Mouse (Mus musculus) heart, embryonic 10.5 days (tissue): ENCODE results near the gene Zfp322a. TPM values are rescaled to one million over a fixed set of nuclear protein-coding genes. Genes with fewer than 3 reads are reported as not detected.
"Not testable (repeated sequence)": the region's sequence is repeated elsewhere in the genome, so short reads cannot be mapped to it uniquely, and the experiment has no call there.

Experiments used
- DNase-seq: peaks from one replicate; pipeline ENCODE4 v3.0.0-alpha.2; 2017; ENCODE audit warnings: low spot score
- H3K27ac ChIP-seq: fragments of 300-500 bp; sonication (generic); 2 replicates; pipeline ENCODE4 v1.5.1; 2016; ENCODE audit warnings: mild to moderate bottlenecking
- H3K27me3 ChIP-seq: fragments of 300-500 bp; sonication (generic); 2 replicates; pipeline ENCODE4 v1.6.1; 2016; ENCODE audit warnings: mild to moderate bottlenecking; ENCODE audit not compliant: poor library complexity, insufficient read depth, severe bottlenecking
- H3K36me3 ChIP-seq: fragments of 300-500 bp; sonication (generic); 2 replicates; pipeline ENCODE4 v1.6.1; 2016; ENCODE audit warnings: mild to moderate bottlenecking, moderate library complexity
- H3K4me1 ChIP-seq: fragments of 300-500 bp; sonication (generic); 2 replicates; pipeline ENCODE4 v1.6.1; 2016; ENCODE audit warnings: mild to moderate bottlenecking
- H3K4me3 ChIP-seq: fragments of 300-500 bp; sonication (generic); 2 replicates; pipeline ENCODE4 v1.5.1; 2016; ENCODE audit warnings: mild to moderate bottlenecking, moderate library complexity
- H3K9me3 ChIP-seq: fragments of 300-500 bp; sonication (generic); 2 replicates; pipeline ENCODE4 v1.6.1; 2016; ENCODE audit warnings: mild to moderate bottlenecking, moderate library complexity
- WGBS: fragments of 180-500 bp; shearing (Covaris S2); methylation state at CpG from one replicate; pipeline ENCODE4 v1.1.7; 2016; 5-methylcytosine and 5-hydroxymethylcytosine counted together
- polyA plus RNA-seq: library from polyadenylated mRNA; unstranded; fragments of >200 nt; fragmentation: Nextera tagmentation; extraction: Ambion mirVana; gene quantifications from 2 replicates; pipeline ENCODE4 v1.2.1, GENCODE M21; 2016

The Zfp322a gene
- polyA plus RNA-seq, 1 experiment from 2014 or later = 42.2 TPM

DNA sequence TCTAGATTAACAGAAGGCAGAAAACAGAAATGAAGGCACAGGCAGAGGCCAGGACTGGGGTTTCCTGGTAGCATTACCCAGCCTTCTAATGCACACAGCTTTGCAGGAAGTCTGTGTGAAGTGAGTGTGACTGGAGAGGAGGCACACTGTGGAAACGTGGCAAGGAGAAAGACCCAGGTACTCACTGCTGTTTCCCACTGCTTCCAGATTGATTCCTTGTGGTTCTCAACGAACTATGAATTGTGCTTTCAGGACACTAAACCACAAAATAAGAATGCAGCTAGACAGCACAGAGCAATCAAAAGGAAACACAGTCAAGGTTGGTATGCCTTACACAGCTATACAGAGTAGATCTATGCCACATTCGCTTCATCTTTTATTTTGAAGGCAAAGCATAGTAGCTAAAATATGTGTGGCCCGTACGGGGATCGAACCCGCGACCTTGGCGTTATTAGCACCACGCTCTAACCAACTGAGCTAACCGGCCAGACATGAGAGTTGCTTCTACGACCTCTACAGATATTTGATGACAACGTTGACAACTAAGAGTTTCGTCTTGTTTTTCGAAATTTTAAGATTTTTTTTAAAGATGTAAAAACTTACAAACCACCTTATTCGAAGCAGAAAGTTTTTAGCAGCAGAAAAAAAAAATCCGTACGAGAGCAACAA lies 60.2 kb downstream of the Zfp322a start:
- H3K36me3 ChIP-seq, H3K9me3 ChIP-seq, H3K27ac ChIP-seq: not testable (repeated sequence)
- WGBS = 1% methylated on average over 18 of the region's 18 CpGs
- peaks cover 34% of the 10 kb centered on the region for H3K27me3 ChIP-seq
- 0 out of 2 replicates have a peak, but pooled peaks cover 13% of the 10 kb centered on the region for H3K4me1 ChIP-seq
- peak overlapping the region; percentile 68 for H3K4me3 ChIP-seq
- peak; percentile 79 for DNase-seq

DNA sequence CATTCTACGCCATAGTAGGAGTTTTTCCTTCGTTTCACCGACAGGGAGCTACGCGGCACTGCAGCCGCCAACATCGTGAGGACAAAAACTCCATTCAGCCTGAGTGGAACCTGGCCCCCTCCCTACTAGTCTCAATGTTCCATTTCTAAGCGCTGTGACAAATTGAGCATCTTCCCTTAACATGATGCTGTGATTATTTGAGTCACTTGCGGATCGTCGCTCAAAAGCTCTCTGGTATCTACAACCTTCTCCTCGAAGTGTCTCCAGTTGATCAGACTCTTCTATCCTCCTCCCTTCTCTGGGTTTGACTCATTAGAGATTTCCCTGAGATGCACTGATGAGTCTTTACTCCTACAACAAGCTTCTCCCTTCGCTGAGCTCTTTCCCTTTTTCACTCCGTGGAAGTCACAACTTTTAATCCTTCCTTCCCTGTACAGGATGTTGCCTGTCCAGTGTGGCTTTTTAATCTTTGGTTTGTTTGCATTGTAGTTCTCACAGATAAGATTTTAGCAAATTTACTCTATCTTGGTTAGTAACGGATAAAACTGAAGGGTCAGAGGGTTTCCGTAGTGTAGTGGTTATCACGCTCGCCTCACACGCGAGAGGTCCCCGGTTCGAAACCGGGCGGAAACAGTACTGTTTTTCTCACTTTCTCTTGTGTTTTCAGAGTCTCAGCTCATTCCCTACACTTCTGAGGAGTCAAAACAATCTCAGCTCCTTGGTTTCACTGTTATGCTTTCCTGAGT lies 61.8 kb downstream of the Zfp322a start:
- under 1% methylated on average over 24 of the region's 24 CpGs for WGBS
- peak overlapping the region; percentile 68 for H3K4me3 ChIP-seq
- peak; percentile 79 for DNase-seq
- peak overlapping the region; percentile 25; the same call in 1 of the 2 replicates for H3K27ac ChIP-seq
- H3K36me3 ChIP-seq = no peaks in the 10 kb centered on the region
- 0 out of 2 replicates have a peak, but pooled peaks cover 9% of the 10 kb centered on the region for H3K4me1 ChIP-seq
- H3K27me3 ChIP-seq = peaks cover 24% of the 10 kb centered on the region
- H3K9me3 ChIP-seq = no peaks in the 10 kb centered on the region

DNA sequence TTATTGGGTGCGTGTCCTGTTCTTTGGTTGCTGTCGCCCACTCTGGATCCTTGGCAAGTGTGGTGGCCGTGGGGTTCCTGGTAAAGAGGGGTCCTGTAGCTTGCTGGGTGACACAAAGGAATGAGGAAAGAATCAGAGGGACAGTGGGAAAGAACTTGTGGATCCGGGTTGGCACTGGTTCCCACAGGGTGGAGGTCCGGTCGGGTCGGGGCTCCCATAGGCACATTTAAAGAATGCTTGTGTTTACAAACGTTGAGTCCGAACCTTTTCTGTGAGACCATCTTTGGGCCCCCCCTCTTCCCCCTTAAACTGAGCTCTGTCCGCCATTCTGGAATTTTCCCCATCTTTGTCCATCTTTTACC lies 62.3 kb downstream of the Zfp322a start:
- DNase-seq = no peak
- Histone ChIP-seq H3K27me3 (peaks cover 19% of the 10 kb centered on the region), H3K4me1 (0 out of 2 replicates have a peak, but pooled peaks cover 9% of the 10 kb centered on the region), H3K4me3 (peak overlapping the region; percentile 68), H3K36me3 (no peaks in the 10 kb centered on the region), H3K9me3 (no peaks in the 10 kb centered on the region), H3K27ac (peak overlapping the region; percentile 25; the same call in 1 of the 2 replicates)
- WGBS = 10% methylated on average over 10 of the region's 10 CpGs

Other genes with a start within 250 kb of the Zfp322a start
- not detected in 2 replicates for gene Vmn1r218, start 236.1 kb downstream of the Zfp322a start, polyA plus RNA-seq
- gene Vmn1r219, start 209.9 kb downstream of the Zfp322a start, polyA plus RNA-seq = 0.03 TPM in 1 of 2 replicates, not detected in the other
- gene Vmn1r220, start 181.2 kb downstream of the Zfp322a start, polyA plus RNA-seq = not detected in 2 replicates
- gene Vmn1r221, start 155.1 kb downstream of the Zfp322a start, polyA plus RNA-seq = not detected in 2 replicates
- gene Vmn1r222, start 133.3 kb downstream of the Zfp322a start, polyA plus RNA-seq = not detected in 2 replicates
- gene Vmn1r223, start 122.1 kb downstream of the Zfp322a start, polyA plus RNA-seq = not detected in 2 replicates
- 10.1 and 13.0 TPM in 2 replicates for gene Abt1, start 54.7 kb upstream of the Zfp322a start, polyA plus RNA-seq
- gene Btn1a1, start 96.7 kb upstream of the Zfp322a start, polyA plus RNA-seq = 0.04 and 0.96 TPM in 2 replicates
- 0.30 and 0.75 TPM in 2 replicates for gene Btn2a2, start 119.6 kb upstream of the Zfp322a start, polyA plus RNA-seq
- 2.5 and 2.8 TPM in 2 replicates for gene Hist1h4h, start 161.8 kb upstream of the Zfp322a start, polyA plus RNA-seq
- 1.7 and 4.9 TPM in 2 replicates for gene Hist1h2af, start 164.7 kb upstream of the Zfp322a start, polyA plus RNA-seq
- 3.2 and 3.5 TPM in 2 replicates for gene Hist1h3g, start 166.2 kb upstream of the Zfp322a start, polyA plus RNA-seq
- 0.22 and 0.73 TPM in 2 replicates for gene Hist1h2bh, start 174.2 kb upstream of the Zfp322a start, polyA plus RNA-seq
- gene Hist1h3f, start 174.8 kb upstream of the Zfp322a start, polyA plus RNA-seq = 0.31 and 0.99 TPM in 2 replicates
- gene Hist1h4f, start 182.4 kb upstream of the Zfp322a start, polyA plus RNA-seq = 0.51 TPM in 1 of 2 replicates, not detected in the other
- gene Hist1h1d, start 184.1 kb upstream of the Zfp322a start, polyA plus RNA-seq = 0.17 and 0.36 TPM in 2 replicates
- 3.0 and 3.5 TPM in 2 replicates for gene Hist1h3e, start 193.2 kb upstream of the Zfp322a start, polyA plus RNA-seq
- gene Hist1h2ae, start 202.0 kb upstream of the Zfp322a start, polyA plus RNA-seq = 39.9 and 49.4 TPM in 2 replicates
- 2.8 and 4.8 TPM in 2 replicates for gene Hist1h2bg, start 202.2 kb upstream of the Zfp322a start, polyA plus RNA-seq
- gene Hist1h2bf, start 205.0 kb upstream of the Zfp322a start, polyA plus RNA-seq = 1.1 and 1.8 TPM in 2 replicates
- gene Hist1h2ad, start 205.2 kb upstream of the Zfp322a start, polyA plus RNA-seq = 0.54 and 1.1 TPM in 2 replicates
- 1.4 and 5.3 TPM in 2 replicates for gene Hist1h3d, start 206.6 kb upstream of the Zfp322a start, polyA plus RNA-seq
- 41.9 and 60.3 TPM in 2 replicates for gene Hist1h4d, start 212.4 kb upstream of the Zfp322a start, polyA plus RNA-seq